Mouse (Mus musculus) layer of hippocampus, postnatal 10 days (tissue): Measurements from ENCODE around the gene Crim1. TPM values are rescaled to one million over a fixed set of nuclear protein-coding genes. Genes with fewer than 3 reads are reported as not detected.

Source experiments
- DNase-seq, 2 experiments: peaks; one replicate each; pipeline ENCODE4 v3.0.0; 2021; ENCODE audit warnings: low spot score in 2 of 2
- microRNA-seq, 2 experiments: library from miRNA; unstranded; fragments of <30 nt; microRNA quantifications; one replicate each; pipeline ENCODE4 v1.2.0; 2021
- total RNA-seq, 2 experiments: library from RNA; stranded (reverse); gene quantifications; 2 replicates each; pipeline ENCODE4 v1.2.3; 2021

Crim1 gene
- total RNA-seq, 2 experiments from 2014 or later = 96.7 to 108 TPM

GRCm38 (mm10) chr17:78406854-78407253, 206.8 kb downstream of the Crim1 start:
- no peak for DNase-seq

- no peak for DNase-seq
Measured at GRCm38 (mm10) chr17:78407581-78407980, 207.5 kb downstream of the Crim1 start.

- DNase-seq = no peak
Measured at GRCm38 (mm10) chr17:78408386-78408785, 208.3 kb downstream of the Crim1 start.

- no peak for DNase-seq
Measured at GRCm38 (mm10) chr17:78409900-78410299, 209.9 kb downstream of the Crim1 start.

- DNase-seq = no peak
Measured at GRCm38 (mm10) chr17:78415255-78415654, 215.2 kb downstream of the Crim1 start.

GRCm38 (mm10) chr17:78417381-78418281, 217.6 kb downstream of the Crim1 start, which contains the start of gene Fez2:
TSS of gene Fez2 (minus strand) at chr17:78418152.
- DNase-seq = peak; percentile 93 to 96

- DNase-seq = no peak
Measured at GRCm38 (mm10) chr17:78419216-78419615, 219.2 kb downstream of the Crim1 start.

GRCm38 (mm10) chr17:78425026-78425425, 225.0 kb downstream of the Crim1 start:
- DNase-seq = no peak

Small RNA genes lying within 50 kb of the gene (microRNA-seq; reads per million reads assigned to microRNA genes)
- gene Gm25069 = 0 reads per million in 2 experiments

Other genes with a start within 250 kb of the Crim1 start
- gene Fez2, start 217.9 kb downstream of the Crim1 start, total RNA-seq = 10 to 100 TPM; 38.2 to 40.4 TPM